Mouse (Mus musculus) adrenal gland, postnatal 25 days (tissue): ENCODE results near the gene Ubqln4. TPM values are rescaled to one million over a fixed set of nuclear protein-coding genes. Genes with fewer than 3 reads are reported as not detected.
A peak's percentile ranks its signal among the peaks of the same experiment; 100 is the strongest.

ENCODE experiments used
- DNase-seq: peaks from one replicate; pipeline ENCODE4 v3.0.0; 2021; ENCODE audit warnings: mixed read lengths
- total RNA-seq: library from RNA; stranded (reverse); gene quantifications from 2 replicates; pipeline ENCODE4 v1.2.3, GENCODE M21; 2021

Gene Ubqln4
- total RNA-seq, 1 experiment from 2014 or later = 74.3 TPM

GRCm38 (mm10) chr3:88542486-88542885 lies 11.1 kb upstream of the Ubqln4 start:
- no peak for DNase-seq

GRCm38 (mm10) chr3:88543174-88543573 lies 10.4 kb upstream of the Ubqln4 start:
- no peak for DNase-seq

GRCm38 (mm10) chr3:88543651-88544410 lies 9.7 kb upstream of the Ubqln4 start:
- no peak for DNase-seq

- DNase-seq = no peak
These were observed 9.0 kb upstream of the Ubqln4 start for GRCm38 (mm10) chr3:88544514-88544913.

GRCm38 (mm10) chr3:88544955-88545591 lies 8.5 kb upstream of the Ubqln4 start:
- no peak for DNase-seq

- no peak for DNase-seq
These were observed 6.7 kb upstream of the Ubqln4 start for GRCm38 (mm10) chr3:88546674-88547418.

- no peak for DNase-seq
These were observed 5.2 kb upstream of the Ubqln4 start, which contains the start of gene Rab25 for GRCm38 (mm10) chr3:88548180-88548917. TSS of gene Rab25 (minus strand) at chr3:88548300.

GRCm38 (mm10) chr3:88551586-88551985 lies 2.0 kb upstream of the Ubqln4 start:
- no peak for DNase-seq

GRCm38 (mm10) chr3:88552082-88552645 lies 1.4 kb upstream of the Ubqln4 start:
- DNase-seq = no peak

GRCm38 (mm10) chr3:88552676-88553524 lies 658 bp upstream of the Ubqln4 start, which contains the start of gene Lamtor2:
TSS of gene Lamtor2 (minus strand) at chr3:88553074.
- peak; percentile 97 for DNase-seq

GRCm38 (mm10) chr3:88553880-88554586 lies 475 bp downstream of the Ubqln4 start:
- no peak for DNase-seq

- DNase-seq = no peak
These were observed 1.6 kb downstream of the Ubqln4 start for GRCm38 (mm10) chr3:88555069-88555605.

GRCm38 (mm10) chr3:88555731-88556130 lies 2.2 kb downstream of the Ubqln4 start:
- DNase-seq = no peak

GRCm38 (mm10) chr3:88556616-88557015 lies 3.1 kb downstream of the Ubqln4 start:
- DNase-seq = no peak

GRCm38 (mm10) chr3:88559596-88559995 lies 6.0 kb downstream of the Ubqln4 start:
- DNase-seq = no peak

GRCm38 (mm10) chr3:88561989-88562388 lies 8.4 kb downstream of the Ubqln4 start:
- DNase-seq = no peak

- DNase-seq = no peak
These were observed 9.9 kb downstream of the Ubqln4 start for GRCm38 (mm10) chr3:88563442-88563841.

GRCm38 (mm10) chr3:88563966-88564365 lies 10.4 kb downstream of the Ubqln4 start:
- DNase-seq = no peak

- no peak for DNase-seq
These were observed 12.6 kb downstream of the Ubqln4 start for GRCm38 (mm10) chr3:88566116-88566515.

- DNase-seq = no peak
These were observed 13.0 kb downstream of the Ubqln4 start for GRCm38 (mm10) chr3:88566536-88567061.
